Mouse (Mus musculus): ENCODE results near the gene Olfr1195.
"Not testable (repeated sequence)": the region's sequence is repeated elsewhere in the genome, so short reads cannot be mapped to it uniquely, and the experiment has no call there.

Olfr1195 gene

DNA sequence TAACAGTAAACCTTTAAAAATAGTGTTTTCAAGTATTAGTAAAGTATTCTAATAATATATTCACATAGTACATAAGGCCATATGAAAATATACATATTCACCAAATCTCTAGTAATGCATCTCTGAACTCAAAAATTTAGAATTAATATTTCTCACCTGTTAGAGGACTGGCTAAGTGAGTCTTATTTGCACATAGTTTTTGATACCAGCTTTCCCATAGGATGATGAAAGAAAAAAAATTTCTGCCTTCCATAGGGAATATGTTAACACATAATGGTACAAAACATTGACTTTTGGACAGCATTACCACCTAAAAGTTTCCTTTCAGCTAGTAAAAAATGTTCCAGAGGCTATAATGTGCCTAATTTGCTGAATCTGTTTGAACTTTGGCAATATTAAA, at the start of gene Olfr1195:
TSS of gene Olfr1195 (minus strand) at position 101 of the 400 bp plus-strand sequence.
- no peak for DNase-seq

DNA sequence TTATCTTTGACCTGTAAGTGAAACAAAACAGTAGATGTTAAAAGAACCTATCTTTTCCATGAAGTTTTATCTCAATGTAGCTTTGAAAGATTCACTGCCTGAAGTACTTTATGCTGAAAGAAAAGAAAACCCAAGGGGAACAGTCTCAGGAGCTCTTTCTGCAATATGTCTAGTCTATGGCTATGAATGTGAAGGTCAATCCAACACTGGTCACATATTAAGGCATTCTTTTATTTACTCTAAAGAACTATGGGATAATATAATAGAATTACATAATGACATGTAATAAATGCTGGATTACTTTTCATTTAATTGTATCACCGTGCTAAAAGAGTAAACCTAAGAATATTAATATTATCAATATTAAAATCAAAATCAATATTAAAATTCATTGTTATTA, 43.3 kb upstream of the Olfr1195 start, which contains the start of gene Olfr1197:
TSS of gene Olfr1197 (minus strand) at position 101 of the 400 bp plus-strand sequence.
- DNase-seq: no peak

DNA sequence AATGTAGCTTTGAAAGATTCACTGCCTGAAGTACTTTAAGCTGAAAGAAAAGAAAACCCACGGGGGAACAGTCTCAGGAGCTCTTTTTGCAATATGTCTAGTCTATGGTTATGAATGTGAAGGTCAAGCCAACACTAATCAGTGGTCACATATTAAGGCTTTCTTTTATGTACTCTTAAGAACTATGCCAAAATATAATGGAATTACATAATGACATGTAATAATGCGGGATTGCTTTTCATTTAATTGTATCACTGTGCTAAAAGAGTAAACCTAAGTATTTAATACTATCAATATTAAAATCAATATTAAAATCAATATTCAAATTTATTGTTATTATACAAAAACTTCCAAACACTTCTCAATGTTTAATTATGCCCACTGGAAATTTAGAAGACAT, 15.5 kb upstream of the Olfr1195 start, which contains the start of gene Olfr1196:
TSS of gene Olfr1196 (minus strand) at position 101 of the 400 bp plus-strand sequence.
- DNase-seq: no peak

DNA sequence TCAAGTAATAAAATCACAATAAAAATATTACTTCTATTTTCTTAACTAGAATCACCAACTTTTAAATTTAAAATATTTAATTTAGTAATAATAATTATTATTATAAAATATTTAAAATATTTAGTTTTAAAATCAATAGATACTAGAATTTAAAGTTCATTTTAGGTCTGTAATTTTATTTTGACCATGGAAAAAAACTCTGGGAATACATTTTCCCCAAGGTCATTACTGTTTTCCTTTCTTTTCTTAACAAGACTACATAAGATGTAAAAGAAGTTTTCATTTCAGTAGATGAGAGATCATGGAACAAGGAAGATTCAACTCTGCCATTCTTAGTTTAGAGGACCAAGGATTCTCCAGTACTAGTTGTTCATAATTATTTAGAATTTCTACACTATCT, 13.7 kb downstream of the Olfr1195 start, which contains the start of gene Olfr1193:
TSS of gene Olfr1193 (plus strand) at position 301 of the 400 bp plus-strand sequence.
- DNase-seq: not testable (repeated sequence)

DNA sequence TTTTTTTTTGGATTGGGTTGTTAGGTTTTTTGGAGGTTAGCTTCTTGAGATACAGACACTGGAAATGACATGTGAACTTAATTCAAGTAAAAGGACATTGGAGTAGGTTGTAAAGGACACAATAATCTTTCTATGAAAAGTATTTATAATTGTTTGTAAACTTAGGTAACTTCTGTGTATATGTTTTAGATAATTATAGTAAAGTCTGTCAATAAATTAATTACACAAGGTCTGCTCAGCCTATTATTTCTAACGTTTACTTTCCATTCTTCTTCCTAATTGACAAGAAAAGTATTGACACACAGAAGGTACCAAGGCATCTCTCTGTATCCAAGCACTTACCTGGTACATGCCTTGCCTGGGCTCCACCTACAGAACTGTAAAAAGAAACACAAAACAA, 40.8 kb downstream of the Olfr1195 start, which contains the start of gene Olfr1192-ps1:
TSS of gene Olfr1192-ps1 (plus strand) at position 301 of the 400 bp plus-strand sequence.
- no peak for DNase-seq

DNA sequence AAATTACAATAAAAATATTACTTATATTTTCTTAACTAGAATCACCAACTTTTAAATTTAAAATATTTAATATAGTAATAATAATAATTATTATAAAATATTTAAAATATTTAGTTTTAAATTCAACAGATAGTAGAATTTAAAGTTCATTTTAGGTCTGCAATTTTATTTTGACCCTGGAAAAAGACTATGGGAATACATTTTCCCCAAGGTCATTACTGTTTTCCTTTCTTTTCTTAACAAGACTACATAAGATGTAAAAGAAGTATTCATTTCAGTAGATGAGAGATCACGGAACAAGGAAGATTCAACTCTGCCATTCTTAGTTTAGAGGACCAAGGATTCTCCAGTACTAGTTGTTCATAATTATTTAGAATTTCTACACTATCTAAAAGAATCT, 48.7 kb downstream of the Olfr1195 start, which contains the start of gene Olfr1191-ps1:
TSS of gene Olfr1191-ps1 (plus strand) at position 301 of the 400 bp plus-strand sequence.
- DNase-seq: not testable (repeated sequence)
